Mouse (Mus musculus) limb, embryonic 15.5 days (tissue): ENCODE results near the gene Zfp691. TPM values are rescaled to one million over a fixed set of nuclear protein-coding genes. Genes with fewer than 3 reads are reported as not detected.

ENCODE experiments used
- ATAC-seq: fragments of 200-750 bp; cut with Nextera tagmentation; 2 replicates; pipeline ENCODE4 v1.8.0; 2017; ENCODE audit warnings: low read depth, moderate TSS enrichment; ENCODE audit not compliant: insufficient number of reproducible peaks, low FRiP score, low TSS enrichment
- H3K27ac ChIP-seq: fragments of 300-500 bp; sonication (generic); 2 replicates; pipeline ENCODE4 v1.5.1; 2015; ENCODE audit warnings: moderate library complexity, mild to moderate bottlenecking, inconsistent platforms
- H3K27me3 ChIP-seq: fragments of 300-500 bp; sonication (generic); 2 replicates; pipeline ENCODE4 v1.6.1; 2015; ENCODE audit warnings: inconsistent platforms
- H3K36me3 ChIP-seq: fragments of 300-500 bp; sonication (generic); 2 replicates; pipeline ENCODE4 v1.6.1; 2015; ENCODE audit warnings: inconsistent platforms
- H3K4me1 ChIP-seq: fragments of 300-500 bp; sonication (generic); 2 replicates; pipeline ENCODE4 v1.6.1; 2015; ENCODE audit warnings: inconsistent platforms
- H3K4me2 ChIP-seq: fragments of 300-500 bp; sonication (generic); 2 replicates; pipeline ENCODE4 v1.6.1; 2015; ENCODE audit warnings: mild to moderate bottlenecking, inconsistent platforms
- H3K4me3 ChIP-seq: fragments of 300-500 bp; sonication (generic); 2 replicates; pipeline ENCODE4 v1.5.1; 2015; ENCODE audit warnings: mild to moderate bottlenecking, inconsistent platforms
- H3K9ac ChIP-seq: fragments of 300-500 bp; sonication (generic); 2 replicates; pipeline ENCODE4 v1.6.1; 2015; ENCODE audit warnings: inconsistent platforms
- H3K9me3 ChIP-seq: fragments of 300-500 bp; sonication (generic); 2 replicates; pipeline ENCODE4 v1.6.1; 2016; ENCODE audit warnings: inconsistent platforms
- whole genome bisulfite sequencing: fragments of 180-500 bp; shearing (Covaris S2); methylation state at CpG from one replicate; pipeline ENCODE4 v1.1.7; 2015; 5-methylcytosine and 5-hydroxymethylcytosine counted together
- polyA plus RNA-seq: library from polyadenylated mRNA; unstranded; fragments of >200 nt; fragmentation: Nextera tagmentation; extraction: Ambion mirVana; gene quantifications from 2 replicates; pipeline ENCODE4 v1.2.1, GENCODE M21; 2015

The Zfp691 gene
- polyA plus RNA-seq, 1 experiment from 2014 or later: 7.0 TPM

DNA sequence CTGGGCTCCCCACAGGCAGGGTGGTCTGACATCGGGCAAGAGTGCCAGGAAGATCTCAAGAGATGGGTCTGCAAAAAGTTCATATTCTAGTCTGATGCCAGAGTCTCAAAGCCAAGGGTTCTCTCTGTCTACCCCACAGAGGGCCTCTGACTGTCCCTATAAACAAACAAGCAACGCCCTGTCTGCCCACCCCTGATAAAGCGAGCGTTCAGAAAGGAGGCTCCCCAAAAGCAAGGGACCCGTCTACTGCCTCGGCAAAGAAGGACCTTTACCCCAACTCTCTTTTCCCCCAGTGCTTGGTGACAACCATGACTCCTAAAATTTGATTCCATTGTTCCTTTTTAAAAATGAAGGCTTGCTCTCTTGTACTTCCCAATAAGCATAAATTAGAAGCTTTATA, 15.9 kb upstream of the Zfp691 start, which contains the start of gene Ermap:
TSS of gene Ermap (minus strand) at position 148 of the 400 bp plus-strand sequence.
- Histone ChIP-seq H3K4me1 (no peaks in the 10 kb centered on the region), H3K27ac (no peak within 1 kb of the TSS), H3K4me2 (no peak within 1 kb of the TSS), H3K27me3 (no peaks in the 10 kb centered on the region), H3K4me3 (no peak within 1 kb of the TSS), H3K36me3 (no peaks in the 10 kb centered on the region), H3K9me3 (no peaks in the 10 kb centered on the region), H3K9ac (no peak within 1 kb of the TSS)
- no peak for ATAC-seq
- 76% methylated on average over 6 of the region's 6 CpGs for WGBS

DNA sequence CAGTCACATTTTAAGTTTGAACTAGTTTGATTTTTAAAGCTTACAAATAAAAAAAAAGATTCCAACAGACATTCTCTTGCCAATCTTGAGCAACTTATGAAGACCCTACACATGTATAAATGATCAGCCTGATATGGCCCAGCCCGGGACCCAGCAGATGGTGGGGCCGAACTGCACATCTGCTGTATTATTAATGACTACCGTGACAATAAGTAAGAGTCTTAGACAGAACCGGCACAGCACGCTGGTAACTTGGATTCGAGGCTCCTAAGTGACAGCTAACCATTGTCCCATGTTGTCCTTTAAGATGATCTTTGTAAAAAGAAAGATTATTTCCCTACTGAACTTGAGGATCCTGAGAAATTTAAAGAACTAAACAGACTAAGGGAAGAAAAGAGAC, 15.4 kb upstream of the Zfp691 start:
- 79% methylated on average over 6 of the region's 6 CpGs for WGBS
- Histone ChIP-seq H3K36me3 (no peaks in the 10 kb centered on the region), H3K27ac (no peak overlapping the region), H3K9ac (no peak overlapping the region), H3K4me2 (no peak overlapping the region), H3K9me3 (no peaks in the 10 kb centered on the region), H3K4me1 (no peaks in the 10 kb centered on the region), H3K4me3 (no peak overlapping the region), H3K27me3 (no peaks in the 10 kb centered on the region)
- ATAC-seq: no peak

DNA sequence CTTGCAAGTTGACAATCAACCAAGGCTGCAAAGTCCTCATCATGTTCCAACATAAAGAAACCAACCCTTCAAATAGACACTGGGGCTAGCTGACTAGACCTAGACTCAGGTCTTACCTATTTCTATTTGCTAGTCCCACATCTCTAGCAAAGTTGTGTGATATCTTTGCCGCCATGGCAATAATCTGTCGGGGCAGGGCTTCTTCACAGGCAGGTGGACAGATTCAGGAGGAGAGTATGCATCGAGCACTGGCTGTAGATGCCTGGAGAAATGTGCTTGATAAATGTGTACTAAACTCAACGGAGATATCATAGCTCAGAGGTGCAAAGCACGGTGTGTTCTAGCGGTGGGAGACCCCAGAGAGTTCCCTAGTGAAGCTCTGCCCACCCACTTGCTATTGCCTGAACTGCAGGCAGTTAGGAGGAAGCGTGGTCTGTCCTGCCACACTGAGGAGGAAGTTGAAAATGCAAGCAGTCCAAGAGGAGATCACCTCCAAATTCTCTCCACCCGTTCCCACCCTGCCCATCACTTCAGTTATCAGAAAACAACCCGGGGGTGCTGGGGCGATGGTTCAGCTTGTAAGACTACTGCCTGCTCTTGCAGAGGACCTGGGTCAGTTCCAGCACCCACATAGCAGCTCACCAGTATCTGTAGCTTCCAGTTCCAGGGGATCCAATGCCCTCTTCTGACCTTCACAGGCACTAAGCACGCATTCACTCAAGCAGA, 14.2 kb upstream of the Zfp691 start:
- Histone ChIP-seq H3K9me3 (no peaks in the 10 kb centered on the region), H3K4me1 (no peaks in the 10 kb centered on the region), H3K4me2 (no peak overlapping the region), H3K36me3 (no peaks in the 10 kb centered on the region), H3K9ac (no peak overlapping the region), H3K4me3 (no peak overlapping the region), H3K27me3 (no peaks in the 10 kb centered on the region), H3K27ac (no peak overlapping the region)
- 55% methylated on average over 11 of the region's 11 CpGs for WGBS
- ATAC-seq: no peak

DNA sequence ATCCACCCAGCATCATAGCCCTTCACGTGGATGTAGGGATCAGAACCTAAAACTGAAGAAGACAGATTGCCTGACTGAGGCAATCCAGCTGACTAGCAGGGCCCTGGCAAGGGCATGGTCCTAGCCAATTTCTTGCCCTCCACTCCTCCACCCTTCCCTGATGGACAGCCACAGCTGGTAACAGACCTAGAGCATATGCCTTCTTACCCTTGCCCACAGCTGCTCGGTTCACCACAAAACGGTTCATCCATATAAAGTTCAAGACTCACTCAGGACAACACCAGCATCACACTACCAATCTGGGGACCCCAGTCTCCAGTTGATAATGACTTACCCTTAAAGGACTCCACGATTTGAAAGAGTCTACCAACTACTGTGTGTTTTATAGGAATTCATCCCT, 11.8 kb upstream of the Zfp691 start:
- Histone ChIP-seq H3K9ac (no peak overlapping the region), H3K9me3 (no peaks in the 10 kb centered on the region), H3K4me2 (no peak overlapping the region), H3K36me3 (no peaks in the 10 kb centered on the region), H3K27me3 (no peaks in the 10 kb centered on the region), H3K4me3 (no peak overlapping the region), H3K27ac (no peak overlapping the region), H3K4me1 (no peaks in the 10 kb centered on the region)
- 66% methylated on average over 4 of the region's 4 CpGs for WGBS
- ATAC-seq: no peak

DNA sequence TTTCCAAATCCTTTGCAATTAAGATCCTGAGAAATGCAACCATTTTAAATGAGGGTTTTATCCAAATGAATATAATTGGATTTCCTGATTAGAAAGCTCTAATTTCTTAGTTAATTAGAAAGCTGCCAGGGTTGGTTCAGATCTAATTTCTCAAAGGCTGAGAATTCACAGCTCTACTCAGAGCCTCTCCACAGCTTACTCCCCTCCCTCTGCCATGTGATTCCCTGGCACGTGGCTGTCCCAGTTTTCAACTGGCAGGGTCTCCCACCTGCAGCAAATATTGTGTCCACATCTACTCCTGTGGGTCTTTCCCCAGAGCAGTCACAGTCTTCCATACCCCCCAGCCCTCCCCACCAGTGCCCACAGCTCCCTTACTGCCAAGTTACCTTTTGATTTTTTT, 9.5 kb upstream of the Zfp691 start:
- Histone ChIP-seq H3K27me3 (no peaks in the 10 kb centered on the region), H3K4me1 (no peaks in the 10 kb centered on the region), H3K9ac (no peak overlapping the region), H3K4me2 (no peak overlapping the region), H3K36me3 (no peaks in the 10 kb centered on the region), H3K4me3 (no peak overlapping the region), H3K9me3 (no peaks in the 10 kb centered on the region), H3K27ac (no peak overlapping the region)
- ATAC-seq: no peak
- 58% methylated on average over 1 of the region's 1 CpGs for WGBS

DNA sequence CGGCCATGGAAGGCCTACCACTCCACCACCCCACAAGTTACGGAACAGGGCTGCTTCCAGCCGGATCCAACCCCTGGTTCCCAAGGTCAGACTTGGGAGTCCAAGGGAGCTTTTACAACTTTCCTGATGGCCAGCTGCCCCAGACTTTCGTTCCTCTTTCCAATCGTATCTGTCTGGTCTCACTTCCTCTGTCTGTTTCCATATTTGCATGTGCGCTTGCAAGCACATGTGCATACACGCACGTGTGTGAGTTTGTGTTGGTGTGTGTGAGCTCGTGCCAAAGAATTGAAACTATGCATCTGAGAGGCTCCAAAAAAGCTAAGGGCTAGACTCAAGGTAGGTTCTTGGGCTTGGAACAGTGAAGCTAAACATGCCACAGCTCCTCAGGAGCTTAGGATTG, 7.5 kb upstream of the Zfp691 start:
- no peak overlapping the region for H3K4me3 ChIP-seq
- H3K27me3 ChIP-seq: no peaks in the 10 kb centered on the region
- H3K4me1 ChIP-seq: no peaks in the 10 kb centered on the region
- ATAC-seq: no peak
- H3K27ac ChIP-seq: 0 out of 2 replicates have a peak overlapping the region, but pooled peaks have one; percentile 22
- no peaks in the 10 kb centered on the region for H3K9me3 ChIP-seq
- no peak overlapping the region for H3K4me2 ChIP-seq
- H3K9ac ChIP-seq: no peak overlapping the region
- WGBS: 79% methylated on average over 9 of the region's 9 CpGs
- H3K36me3 ChIP-seq: no peaks in the 10 kb centered on the region

DNA sequence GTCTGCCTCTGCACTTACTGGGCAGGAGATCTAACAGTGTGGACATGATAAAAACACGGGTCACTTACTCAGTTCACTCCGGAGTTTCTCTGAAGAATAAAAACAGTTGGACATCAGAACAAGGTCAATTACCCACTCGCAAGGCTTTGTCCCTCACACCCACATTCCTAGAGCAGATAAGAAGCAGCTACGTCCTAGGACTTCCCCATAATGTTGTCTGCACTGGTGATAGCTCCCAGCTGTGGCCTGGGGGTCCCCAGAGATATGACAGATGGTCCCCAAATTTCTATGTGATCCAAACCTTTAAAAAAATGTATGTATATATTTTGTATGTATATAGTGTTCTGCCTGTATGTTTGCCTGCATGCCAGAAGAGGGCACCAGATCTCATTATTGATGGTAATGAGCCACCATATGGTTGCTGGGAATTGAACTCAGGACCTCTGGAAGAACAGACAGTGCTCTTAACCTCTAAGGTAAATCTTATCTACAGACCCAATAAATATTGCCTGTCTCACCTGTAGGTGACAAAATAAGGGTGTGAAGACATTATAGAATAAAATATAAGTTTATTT, 6.2 kb upstream of the Zfp691 start:
- Histone ChIP-seq H3K27me3 (no peaks in the 10 kb centered on the region), H3K4me3 (no peak overlapping the region), H3K9me3 (no peaks in the 10 kb centered on the region), H3K27ac (no peak overlapping the region), H3K36me3 (no peaks in the 10 kb centered on the region), H3K9ac (no peak overlapping the region), H3K4me2 (no peak overlapping the region), H3K4me1 (no peaks in the 10 kb centered on the region)
- no peak for ATAC-seq
- 55% methylated on average over 4 of the region's 4 CpGs for WGBS

DNA sequence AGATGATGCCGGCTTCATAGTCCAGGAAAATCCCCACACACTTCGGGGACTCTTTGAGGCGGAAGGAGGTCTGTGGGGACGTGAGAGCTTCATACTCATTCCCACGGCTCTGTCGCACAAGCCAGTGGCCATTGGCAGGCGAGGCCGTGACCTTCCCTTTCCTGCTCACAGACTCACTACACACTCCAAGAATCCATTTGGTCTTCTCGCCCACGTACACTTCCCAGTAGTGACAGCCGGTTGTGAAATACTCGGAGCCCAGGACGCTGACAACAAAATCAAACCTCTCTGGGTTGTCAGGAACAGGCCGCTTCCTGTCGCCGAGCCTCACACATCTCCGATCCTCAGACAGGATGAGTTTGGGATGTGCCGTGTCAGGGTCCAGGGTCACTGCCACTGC, 4.3 kb upstream of the Zfp691 start:
- no peaks in the 10 kb centered on the region for H3K9me3 ChIP-seq
- H3K4me2 ChIP-seq: no peak overlapping the region
- H3K27ac ChIP-seq: no peak overlapping the region
- H3K4me3 ChIP-seq: no peak overlapping the region
- H3K27me3 ChIP-seq: no peaks in the 10 kb centered on the region
- no peaks in the 10 kb centered on the region for H3K36me3 ChIP-seq
- H3K9ac ChIP-seq: no peak overlapping the region
- peaks cover under 1% of the 10 kb centered on the region; the same call in 1 of the 2 replicates for H3K4me1 ChIP-seq
- 73% methylated on average over 18 of the region's 18 CpGs for WGBS
- no peak for ATAC-seq

DNA sequence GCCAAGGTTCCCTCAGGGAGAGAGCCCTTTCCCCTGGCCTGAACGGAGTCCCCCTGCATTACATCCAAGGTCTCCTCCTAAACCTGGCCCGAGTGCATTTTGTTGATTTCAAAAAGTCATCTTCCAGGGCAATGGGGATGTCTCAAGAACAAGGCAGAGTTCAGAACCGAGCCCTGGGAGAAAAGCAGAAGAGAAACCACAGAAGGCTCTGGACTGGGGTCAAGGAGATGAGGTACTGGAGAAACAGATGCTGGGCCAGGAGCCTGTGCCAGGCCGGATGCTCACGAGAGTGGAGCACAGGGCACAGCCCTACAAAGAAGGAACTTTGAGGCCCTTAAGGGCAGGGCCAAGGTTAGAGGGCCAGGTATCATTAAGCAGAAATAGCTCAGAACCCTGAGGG, 3.7 kb upstream of the Zfp691 start:
- no peak overlapping the region for H3K9ac ChIP-seq
- WGBS: 70% methylated on average over 5 of the region's 5 CpGs
- ATAC-seq: no peak
- no peaks in the 10 kb centered on the region for H3K27me3 ChIP-seq
- H3K9me3 ChIP-seq: no peaks in the 10 kb centered on the region
- no peak overlapping the region for H3K27ac ChIP-seq
- no peak overlapping the region for H3K4me3 ChIP-seq
- no peak overlapping the region for H3K4me2 ChIP-seq
- peaks cover 6% of the 10 kb centered on the region for H3K4me1 ChIP-seq
- no peaks in the 10 kb centered on the region for H3K36me3 ChIP-seq

DNA sequence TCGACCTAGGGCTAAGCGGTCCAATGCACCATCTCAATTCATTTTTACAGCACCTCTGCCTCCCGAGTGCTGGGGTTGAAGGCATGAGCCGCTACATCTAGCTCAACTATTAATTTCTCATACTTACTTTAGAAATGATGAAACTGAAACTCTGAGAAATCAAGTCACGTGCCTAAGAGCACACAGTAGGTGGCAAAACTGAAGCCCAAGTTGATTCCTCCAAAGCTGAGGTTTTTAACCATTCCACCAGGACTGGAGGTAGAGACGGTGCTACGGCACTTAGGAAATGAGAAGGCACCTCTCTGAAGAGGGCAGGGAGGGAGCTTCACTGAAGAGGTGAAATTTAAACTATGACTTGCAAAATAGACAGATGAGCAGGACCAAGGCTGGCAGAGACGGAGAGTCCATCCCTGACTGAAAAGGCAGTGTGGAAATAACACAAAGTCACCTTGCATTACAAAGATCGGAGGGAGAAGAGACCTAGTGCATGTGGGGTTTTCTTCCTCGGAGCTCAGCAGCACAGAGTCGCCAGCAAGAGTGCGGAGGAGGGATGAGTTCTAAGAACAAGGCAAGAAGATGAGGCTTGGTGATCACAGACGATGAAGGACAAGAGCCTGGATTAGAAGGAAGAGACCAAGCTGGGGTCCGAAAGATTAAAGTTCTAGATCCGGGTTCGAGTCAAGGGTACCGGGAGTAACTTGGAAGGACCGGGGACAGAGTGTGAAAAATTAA, 910 bp downstream of the Zfp691 start:
- H3K9ac ChIP-seq: peak overlapping the region; percentile 73
- 38% methylated on average over 18 of the region's 18 CpGs for WGBS
- ATAC-seq: no peak
- H3K9me3 ChIP-seq: no peaks in the 10 kb centered on the region
- H3K36me3 ChIP-seq: peaks cover 25% of the 10 kb centered on the region
- H3K27ac ChIP-seq: peak overlapping the region; percentile 67; the same call in 1 of the 2 replicates
- peaks cover 13% of the 10 kb centered on the region for H3K4me1 ChIP-seq
- H3K27me3 ChIP-seq: no peaks in the 10 kb centered on the region
- H3K4me3 ChIP-seq: peak overlapping the region; percentile 87
- H3K4me2 ChIP-seq: peak overlapping the region; percentile 64

DNA sequence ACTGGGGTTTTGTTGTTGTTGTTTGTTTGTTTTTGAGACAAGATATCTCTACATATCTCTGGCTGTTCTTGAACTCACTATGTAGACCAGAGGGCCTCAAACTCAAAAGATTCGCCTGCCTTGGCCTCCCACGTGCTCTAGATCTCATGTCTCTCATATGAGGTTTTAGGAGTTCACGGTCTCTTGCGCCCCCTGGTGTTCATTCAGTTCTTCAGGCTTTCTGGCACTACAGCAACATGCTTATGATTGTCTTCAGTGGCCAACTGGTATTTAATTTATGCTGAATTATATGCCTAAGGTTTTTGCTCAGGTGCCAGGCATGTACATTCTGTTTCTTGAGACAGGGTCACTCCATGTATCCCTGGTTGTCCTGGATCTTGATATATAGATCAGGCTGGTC, 6.3 kb downstream of the Zfp691 start:
- Histone ChIP-seq H3K9me3 (no peaks in the 10 kb centered on the region), H3K4me1 (peaks cover 6% of the 10 kb centered on the region), H3K27me3 (no peaks in the 10 kb centered on the region), H3K4me3 (no peak overlapping the region), H3K36me3 (peaks cover 25% of the 10 kb centered on the region), H3K27ac (no peak overlapping the region), H3K4me2 (no peak overlapping the region), H3K9ac (no peak overlapping the region)
- 4% methylated on average over 4 of the region's 4 CpGs for WGBS
- ATAC-seq: no peak

DNA sequence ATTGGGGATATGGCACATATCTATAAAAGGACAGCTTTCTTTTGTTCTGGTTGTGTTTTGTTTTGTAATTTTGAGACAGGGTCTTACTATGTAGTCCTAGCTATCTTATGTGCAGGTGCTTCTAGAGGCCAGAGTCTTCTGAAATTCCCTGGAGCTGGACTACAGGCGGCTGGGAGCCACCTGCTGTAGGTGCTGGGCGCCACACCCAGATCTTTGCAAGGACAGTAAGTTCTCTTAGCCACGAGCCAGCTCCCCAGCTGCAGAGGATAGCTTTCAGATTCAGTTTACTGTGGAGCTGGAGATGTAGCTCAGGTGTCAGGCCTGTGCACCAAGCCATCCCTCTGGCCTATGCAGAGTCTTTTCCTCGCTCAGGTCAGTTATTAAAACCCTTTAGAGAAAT, 6.9 kb downstream of the Zfp691 start:
- 79% methylated on average over 4 of the region's 4 CpGs for WGBS
- Histone ChIP-seq H3K4me1 (0 out of 2 replicates have a peak, but pooled peaks cover under 1% of the 10 kb centered on the region), H3K4me2 (no peak overlapping the region), H3K27me3 (no peaks in the 10 kb centered on the region), H3K9me3 (no peaks in the 10 kb centered on the region), H3K36me3 (peaks cover 25% of the 10 kb centered on the region), H3K27ac (no peak overlapping the region), H3K9ac (no peak overlapping the region), H3K4me3 (no peak overlapping the region)
- no peak for ATAC-seq
